Mouse (Mus musculus) midbrain, embryonic 13.5 days (tissue): ENCODE measurements around the gene Plxnb2. TPM values are rescaled to one million over a fixed set of nuclear protein-coding genes. Genes with fewer than 3 reads are reported as not detected.

Experiments
- ATAC-seq: fragments of 200-750 bp; cut with Nextera tagmentation; 2 replicates; pipeline ENCODE4 v1.8.0; 2017; ENCODE audit warnings: mild to moderate bottlenecking, moderate TSS enrichment, moderate library complexity
- H3K27ac ChIP-seq: fragments of 300-500 bp; sonication (generic); 2 replicates; pipeline ENCODE4 v1.5.1; 2015; ENCODE audit warnings: inconsistent platforms, mild to moderate bottlenecking, moderate library complexity
- H3K27me3 ChIP-seq: fragments of 300-500 bp; sonication (generic); 2 replicates; pipeline ENCODE4 v1.6.1; 2015; ENCODE audit warnings: mild to moderate bottlenecking, inconsistent platforms
- H3K36me3 ChIP-seq: fragments of 300-500 bp; sonication (generic); 2 replicates; pipeline ENCODE4 v1.6.1; 2015; ENCODE audit warnings: mild to moderate bottlenecking, inconsistent platforms
- H3K4me1 ChIP-seq: fragments of 300-500 bp; sonication (generic); replicated peaks from 2 replicates; pipeline ENCODE4 v1.6.1; 2015; ENCODE audit warnings: inconsistent platforms
- H3K4me2 ChIP-seq: fragments of 300-500 bp; sonication (generic); replicated peaks from 2 replicates; pipeline ENCODE4 v1.6.1; 2015; ENCODE audit warnings: moderate library complexity, mild to moderate bottlenecking, inconsistent platforms
- H3K4me3 ChIP-seq: fragments of 300-500 bp; sonication (generic); replicated peaks from 2 replicates; pipeline ENCODE4 v1.5.1; 2015; ENCODE audit warnings: mild to moderate bottlenecking, inconsistent platforms
- H3K9ac ChIP-seq: fragments of 300-500 bp; sonication (generic); replicated peaks from 2 replicates; pipeline ENCODE4 v1.6.1; 2015; ENCODE audit warnings: mild to moderate bottlenecking, inconsistent platforms
- H3K9me3 ChIP-seq: fragments of 300-500 bp; sonication (generic); 2 replicates; pipeline ENCODE4 v1.6.1; 2016; ENCODE audit warnings: mild to moderate bottlenecking, inconsistent platforms
- WGBS: fragments of 180-500 bp; shearing (Covaris S2); methylation state at CpG from one replicate; pipeline ENCODE4 v1.1.7; 2015; 5-methylcytosine and 5-hydroxymethylcytosine counted together
- polyA plus RNA-seq: library from polyadenylated mRNA; unstranded; fragments of >200 nt; fragmentation: Nextera tagmentation; extraction: Ambion mirVana; gene quantifications from 2 replicates; pipeline ENCODE4 v1.2.1, GENCODE M21; 2015

Gene Plxnb2
- polyA plus RNA-seq, 1 experiment from 2014 or later = 115 TPM

GRCm38 (mm10) chr15:89196313-89196706 is 15.7 kb upstream of the Plxnb2 start, which contains the start of gene Dennd6b:
Gene Dennd6b, minus strand, starts transcription at chr15:89196496.
- Histone ChIP-seq H3K4me3 (peak within 1 kb of the TSS; percentile 91), H3K9me3 (no peaks in the 10 kb centered on the region), H3K9ac (peak within 1 kb of the TSS; percentile 99), H3K27ac (peak within 1 kb of the TSS; percentile 99), H3K36me3 (peaks cover 11% of the 10 kb centered on the region), H3K4me2 (peak within 1 kb of the TSS; percentile 72), H3K4me1 (peaks cover 18% of the 10 kb centered on the region), H3K27me3 (no peaks in the 10 kb centered on the region)
- WGBS = under 1% methylated on average over 38 of the region's 38 CpGs
- ATAC-seq = peak; percentile 99

GRCm38 (mm10) chr15:89195690-89196312 is 15.2 kb upstream of the Plxnb2 start:
- Histone ChIP-seq H3K27me3 (no peaks in the 10 kb centered on the region), H3K4me1 (peaks cover 18% of the 10 kb centered on the region), H3K36me3 (peaks cover 17% of the 10 kb centered on the region), H3K27ac (peak overlapping the region; percentile 99), H3K4me3 (peak overlapping the region; percentile 91), H3K9me3 (no peaks in the 10 kb centered on the region), H3K9ac (peak overlapping the region; percentile 99), H3K4me2 (peak overlapping the region; percentile 72)
- ATAC-seq = peak; percentile 93
- WGBS = 2% methylated on average over 24 of the region's 25 CpGs

- Histone ChIP-seq H3K4me3 (peak overlapping the region; percentile 91), H3K36me3 (peaks cover 22% of the 10 kb centered on the region), H3K4me1 (peaks cover 18% of the 10 kb centered on the region), H3K27ac (peak overlapping the region; percentile 99), H3K4me2 (peak overlapping the region; percentile 72), H3K9me3 (no peaks in the 10 kb centered on the region), H3K27me3 (no peaks in the 10 kb centered on the region), H3K9ac (peak overlapping the region; percentile 99)
- ATAC-seq = no peak
- 20% methylated on average over 6 of the region's 6 CpGs for WGBS
Measured at GRCm38 (mm10) chr15:89195261-89195681, 14.7 kb upstream of the Plxnb2 start.

GRCm38 (mm10) chr15:89184937-89185227 is 4.3 kb upstream of the Plxnb2 start:
- no peak overlapping the region for H3K9ac ChIP-seq
- no peak for ATAC-seq
- WGBS = 78% methylated on average over 5 of the region's 5 CpGs
- H3K4me2 ChIP-seq = no peak overlapping the region
- H3K9me3 ChIP-seq = no peaks in the 10 kb centered on the region
- peaks cover 56% of the 10 kb centered on the region for H3K36me3 ChIP-seq
- H3K27ac ChIP-seq = no peak overlapping the region
- H3K27me3 ChIP-seq = no peaks in the 10 kb centered on the region
- H3K4me1 ChIP-seq = peaks cover 37% of the 10 kb centered on the region
- H3K4me3 ChIP-seq = no peak overlapping the region

- H3K4me3 ChIP-seq = no peak overlapping the region
- 36% methylated on average over 5 of the region's 5 CpGs for WGBS
- no peaks in the 10 kb centered on the region for H3K9me3 ChIP-seq
- 0 out of 2 replicates have a peak overlapping the region, but pooled peaks have one; percentile 12 for H3K9ac ChIP-seq
- H3K4me1 ChIP-seq = peaks cover 42% of the 10 kb centered on the region
- no peak for ATAC-seq
- H3K27ac ChIP-seq = peak overlapping the region; percentile 56
- no peaks in the 10 kb centered on the region for H3K27me3 ChIP-seq
- H3K4me2 ChIP-seq = no peak overlapping the region
- peaks cover 50% of the 10 kb centered on the region for H3K36me3 ChIP-seq
Measured at GRCm38 (mm10) chr15:89184141-89184936, 3.8 kb upstream of the Plxnb2 start.

DNA sequence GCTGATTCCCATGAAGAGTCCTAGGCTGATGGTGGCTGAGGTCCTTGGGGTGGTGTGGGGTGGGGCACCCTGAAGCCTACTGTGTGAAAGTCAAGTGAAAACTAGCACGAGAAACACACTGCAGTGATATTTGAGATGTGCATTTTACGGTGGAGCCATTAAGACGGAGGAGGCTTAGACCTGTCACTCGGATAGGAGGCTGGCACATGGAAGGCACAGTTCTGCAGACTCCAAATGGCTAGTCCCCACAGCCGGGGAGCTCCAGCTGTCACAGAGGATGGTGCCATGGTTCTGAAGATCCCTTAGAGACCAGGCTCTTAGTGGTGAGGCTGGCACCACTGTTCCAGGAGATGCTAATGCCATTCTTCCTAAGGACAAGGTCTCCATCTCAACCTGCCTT is 2.3 kb upstream of the Plxnb2 start:
- no peaks in the 10 kb centered on the region for H3K27me3 ChIP-seq
- H3K9me3 ChIP-seq = no peaks in the 10 kb centered on the region
- no peak overlapping the region for H3K4me3 ChIP-seq
- peak overlapping the region; percentile 48; the same call in 1 of the 2 replicates for H3K27ac ChIP-seq
- peaks cover 35% of the 10 kb centered on the region for H3K36me3 ChIP-seq
- H3K4me2 ChIP-seq = no peak overlapping the region
- H3K4me1 ChIP-seq = peaks cover 57% of the 10 kb centered on the region
- no peak overlapping the region for H3K9ac ChIP-seq
- ATAC-seq = no peak
- 79% methylated on average over 5 of the region's 5 CpGs for WGBS

DNA sequence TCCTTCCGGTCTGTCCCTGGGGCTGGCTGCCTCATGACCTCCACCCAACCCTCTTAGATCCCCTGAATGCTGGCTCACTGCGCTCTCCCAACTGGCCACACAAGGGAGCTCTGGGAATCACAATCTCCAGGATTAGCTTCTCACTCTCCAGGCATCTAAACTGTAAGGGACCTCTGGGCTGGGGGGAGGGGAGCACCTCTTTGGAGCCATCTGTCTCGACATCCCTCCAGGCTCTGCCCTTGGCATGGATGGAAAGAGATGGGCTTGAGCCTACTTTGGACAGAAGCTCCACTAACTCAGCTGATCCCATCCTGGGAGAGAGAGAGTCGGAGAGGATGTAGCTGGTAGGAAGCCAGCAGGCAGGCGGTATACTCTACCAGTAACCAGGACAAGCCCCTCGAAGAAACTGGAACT is 1.7 kb upstream of the Plxnb2 start:
- H3K4me3 ChIP-seq = no peak overlapping the region
- H3K27ac ChIP-seq = peak overlapping the region; percentile 48; the same call in 1 of the 2 replicates
- H3K4me2 ChIP-seq = no peak overlapping the region
- peaks cover 62% of the 10 kb centered on the region for H3K4me1 ChIP-seq
- ATAC-seq = no peak
- 41% methylated on average over 6 of the region's 6 CpGs for WGBS
- H3K27me3 ChIP-seq = no peaks in the 10 kb centered on the region
- peaks cover 30% of the 10 kb centered on the region for H3K36me3 ChIP-seq
- no peaks in the 10 kb centered on the region for H3K9me3 ChIP-seq
- H3K9ac ChIP-seq = no peak overlapping the region; the same call in 1 of the 2 replicates

GRCm38 (mm10) chr15:89181561-89182270 is 1.1 kb upstream of the Plxnb2 start:
- Histone ChIP-seq H3K4me3 (peak overlapping the region; percentile 87; the same call in 1 of the 2 replicates), H3K27me3 (no peaks in the 10 kb centered on the region), H3K4me2 (peak overlapping the region; percentile 82), H3K9ac (no peak overlapping the region), H3K4me1 (peaks cover 69% of the 10 kb centered on the region), H3K36me3 (peaks cover 24% of the 10 kb centered on the region), H3K27ac (0 out of 2 replicates have a peak overlapping the region, but pooled peaks have one; percentile 48), H3K9me3 (no peaks in the 10 kb centered on the region)
- 78% methylated on average over 10 of the region's 10 CpGs for whole genome bisulfite sequencing
- no peak for ATAC-seq

- Histone ChIP-seq H3K4me1 (peaks cover 85% of the 10 kb centered on the region), H3K9me3 (no peaks in the 10 kb centered on the region), H3K4me3 (peak overlapping the region; percentile 87), H3K36me3 (peaks cover 8% of the 10 kb centered on the region), H3K4me2 (peak overlapping the region; percentile 82), H3K27me3 (no peaks in the 10 kb centered on the region), H3K9ac (peak overlapping the region; percentile 98), H3K27ac (peak overlapping the region; percentile 96)
- ATAC-seq = no peak; the same call in 1 of the 2 replicates
- under 1% methylated on average over 26 of the region's 26 CpGs for WGBS
Measured at GRCm38 (mm10) chr15:89180081-89180541, 477 bp downstream of the Plxnb2 start.

DNA sequence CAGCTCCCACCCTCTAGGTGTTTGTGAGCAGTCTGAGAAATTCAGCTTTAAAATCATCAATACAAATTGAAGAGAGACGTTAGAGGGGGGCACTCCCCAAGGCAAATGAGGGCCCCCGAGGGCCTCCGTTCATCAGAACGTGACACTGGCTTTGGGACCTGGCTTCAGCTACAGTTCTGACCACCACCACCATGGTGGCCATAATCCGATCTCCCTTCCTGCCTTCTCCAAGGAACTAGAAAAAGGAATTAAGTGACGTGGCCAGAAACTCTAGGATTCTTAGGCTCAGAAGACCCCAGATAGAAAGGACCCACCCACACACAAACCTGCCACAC is 991 bp downstream of the Plxnb2 start:
- Histone ChIP-seq H3K27me3 (no peaks in the 10 kb centered on the region), H3K27ac (peak overlapping the region; percentile 96), H3K4me3 (peak overlapping the region; percentile 87), H3K9me3 (no peaks in the 10 kb centered on the region), H3K36me3 (peaks cover 3% of the 10 kb centered on the region), H3K9ac (peak overlapping the region; percentile 98), H3K4me1 (peaks cover 86% of the 10 kb centered on the region), H3K4me2 (peak overlapping the region; percentile 82)
- no peak for ATAC-seq
- WGBS = 2% methylated on average over 6 of the region's 6 CpGs

- no peak for ATAC-seq
- peak overlapping the region; percentile 82 for H3K4me2 ChIP-seq
- peak overlapping the region; percentile 98 for H3K9ac ChIP-seq
- H3K9me3 ChIP-seq = no peaks in the 10 kb centered on the region
- WGBS = 2% methylated on average over 16 of the region's 16 CpGs
- H3K4me1 ChIP-seq = peaks cover 86% of the 10 kb centered on the region
- peak overlapping the region; percentile 96 for H3K27ac ChIP-seq
- no peaks in the 10 kb centered on the region for H3K27me3 ChIP-seq
- no peaks in the 10 kb centered on the region for H3K36me3 ChIP-seq
- peak overlapping the region; percentile 87 for H3K4me3 ChIP-seq
Measured at GRCm38 (mm10) chr15:89178954-89179629, 1.5 kb downstream of the Plxnb2 start.
